Mouse (Mus musculus): ENCODE results near the gene Mapk8ip1. TPM values are rescaled to one million over a fixed set of nuclear protein-coding genes. Genes with fewer than 3 reads are reported as not detected.
"Not testable (repeated sequence)": the region's sequence is repeated elsewhere in the genome, so short reads cannot be mapped to it uniquely, and the experiment has no call there.

Gene Mapk8ip1
- polyA plus RNA-seq, 1 experiment from 2014 or later = 30.4 TPM

GRCm38 (mm10) chr2:92408309-92409045 lies 7.4 kb upstream of the Mapk8ip1 start:
- H3K27ac ChIP-seq (ENCODE audit: low read length) = no peak overlapping the region
- H3K36me3 ChIP-seq (ENCODE audit: insufficient read depth, low read length) = peaks cover 59% of the 10 kb centered on the region
- H3K9me3 ChIP-seq (ENCODE audit: low read length) = no peaks in the 10 kb centered on the region
- no peak overlapping the region for H3K4me3 ChIP-seq (ENCODE audit: low read length)
- 0 out of 2 replicates have a peak, but pooled peaks have one; percentile 39 for ATAC-seq (ENCODE audit: low FRiP score, low TSS enrichment)
- WGBS = 84% methylated on average over 18 of the region's 18 CpGs
- H3K27me3 ChIP-seq (ENCODE audit: insufficient read depth, low read length) = no peaks in the 10 kb centered on the region
- H3K9ac ChIP-seq (replicated peaks; ENCODE audit: low read length) = no peak overlapping the region
- no peak overlapping the region for H3K4me2 ChIP-seq (replicated peaks; ENCODE audit: low read depth, low read length)
- no peaks in the 10 kb centered on the region for H3K4me1 ChIP-seq (ENCODE audit: insufficient read depth, low read length)

GRCm38 (mm10) chr2:92405687-92406086 lies 4.6 kb upstream of the Mapk8ip1 start:
- H3K4me3 ChIP-seq (ENCODE audit: low read length) = no peak overlapping the region
- WGBS = 90% methylated on average over 7 of the region's 7 CpGs
- H3K4me2 ChIP-seq (replicated peaks; ENCODE audit: low read depth, low read length) = no peak overlapping the region
- no peaks in the 10 kb centered on the region for H3K9me3 ChIP-seq (ENCODE audit: low read length)
- H3K4me1 ChIP-seq (ENCODE audit: insufficient read depth, low read length) = peaks cover 4% of the 10 kb centered on the region
- no peaks in the 10 kb centered on the region for H3K27me3 ChIP-seq (ENCODE audit: insufficient read depth, low read length)
- H3K36me3 ChIP-seq (ENCODE audit: insufficient read depth, low read length) = peaks cover 32% of the 10 kb centered on the region
- no peak overlapping the region for H3K27ac ChIP-seq (ENCODE audit: low read length)
- H3K9ac ChIP-seq (replicated peaks; ENCODE audit: low read length) = no peak overlapping the region
- no peak for ATAC-seq (ENCODE audit: low FRiP score, low TSS enrichment)

GRCm38 (mm10) chr2:92404737-92405136 lies 3.7 kb upstream of the Mapk8ip1 start:
- Histone ChIP-seq H3K4me1 (ENCODE audit: insufficient read depth, low read length) (peaks cover 8% of the 10 kb centered on the region), H3K27ac (ENCODE audit: low read length) (no peak overlapping the region), H3K4me3 (ENCODE audit: low read length) (no peak overlapping the region), H3K9me3 (ENCODE audit: low read length) (no peaks in the 10 kb centered on the region), H3K9ac (replicated peaks; ENCODE audit: low read length) (no peak overlapping the region), H3K27me3 (ENCODE audit: insufficient read depth, low read length) (no peaks in the 10 kb centered on the region), H3K4me2 (replicated peaks; ENCODE audit: low read depth, low read length) (no peak overlapping the region), H3K36me3 (ENCODE audit: insufficient read depth, low read length) (peaks cover 23% of the 10 kb centered on the region)
- ATAC-seq (ENCODE audit: low FRiP score, low TSS enrichment) = no peak
- WGBS = 75% methylated on average over 6 of the region's 6 CpGs

- H3K4me1 ChIP-seq (ENCODE audit: insufficient read depth, low read length) = peaks cover 8% of the 10 kb centered on the region
- no peak for ATAC-seq (ENCODE audit: low FRiP score, low TSS enrichment)
- H3K36me3 ChIP-seq (ENCODE audit: insufficient read depth, low read length) = peaks cover 14% of the 10 kb centered on the region
- no peaks in the 10 kb centered on the region for H3K9me3 ChIP-seq (ENCODE audit: low read length)
- no peak overlapping the region for H3K4me3 ChIP-seq (ENCODE audit: low read length)
- H3K4me2 ChIP-seq (replicated peaks; ENCODE audit: low read depth, low read length) = no peak overlapping the region
- H3K9ac ChIP-seq (replicated peaks; ENCODE audit: low read length) = no peak overlapping the region
- WGBS = 97% methylated on average over 5 of the region's 5 CpGs
- no peaks in the 10 kb centered on the region for H3K27me3 ChIP-seq (ENCODE audit: insufficient read depth, low read length)
- H3K27ac ChIP-seq (ENCODE audit: low read length) = no peak overlapping the region
These were observed 2.8 kb upstream of the Mapk8ip1 start for GRCm38 (mm10) chr2:92403776-92404319.

GRCm38 (mm10) chr2:92402591-92403326 lies 1.7 kb upstream of the Mapk8ip1 start:
- no peak overlapping the region for H3K9ac ChIP-seq (replicated peaks; ENCODE audit: low read length)
- no peaks in the 10 kb centered on the region for H3K27me3 ChIP-seq (ENCODE audit: insufficient read depth, low read length)
- no peak for ATAC-seq (ENCODE audit: low FRiP score, low TSS enrichment)
- H3K4me2 ChIP-seq (replicated peaks; ENCODE audit: low read depth, low read length) = no peak overlapping the region
- H3K36me3 ChIP-seq (ENCODE audit: insufficient read depth, low read length) = peaks cover 12% of the 10 kb centered on the region; the same call in 1 of the 2 replicates
- no peaks in the 10 kb centered on the region for H3K9me3 ChIP-seq (ENCODE audit: low read length)
- 79% methylated on average over 4 of the region's 4 CpGs for WGBS
- H3K4me1 ChIP-seq (ENCODE audit: insufficient read depth, low read length) = peaks cover 8% of the 10 kb centered on the region
- no peak overlapping the region for H3K4me3 ChIP-seq (ENCODE audit: low read length)
- H3K27ac ChIP-seq (ENCODE audit: low read length) = no peak overlapping the region

GRCm38 (mm10) chr2:92400682-92401081 lies 381 bp downstream of the Mapk8ip1 start:
- H3K4me2 ChIP-seq (replicated peaks; ENCODE audit: low read depth, low read length) = peak overlapping the region; percentile 91
- H3K4me1 ChIP-seq (ENCODE audit: insufficient read depth, low read length) = peaks cover 8% of the 10 kb centered on the region

GRCm38 (mm10) chr2:92399877-92400276 lies 1.2 kb downstream of the Mapk8ip1 start:
- not testable (repeated sequence) for H3K9me3 ChIP-seq (ENCODE audit: low read length); ATAC-seq (ENCODE audit: low FRiP score, low TSS enrichment); H3K27me3 ChIP-seq (ENCODE audit: insufficient read depth, low read length); H3K4me1 ChIP-seq (ENCODE audit: insufficient read depth, low read length); H3K9ac ChIP-seq (replicated peaks; ENCODE audit: low read length); H3K4me2 ChIP-seq (replicated peaks; ENCODE audit: low read depth, low read length); H3K4me3 ChIP-seq (ENCODE audit: low read length); H3K36me3 ChIP-seq (ENCODE audit: insufficient read depth, low read length); H3K27ac ChIP-seq (ENCODE audit: low read length)
- WGBS = 70% methylated on average over 4 of the region's 4 CpGs

More at GRCm38 (mm10) chr2:92400682-92401081, 381 bp downstream of the Mapk8ip1 start:
- peak overlapping the region; percentile 58 for H3K4me3 ChIP-seq (ENCODE audit: low read length)
- H3K27me3 ChIP-seq (ENCODE audit: insufficient read depth, low read length) = no peaks in the 10 kb centered on the region
- H3K9me3 ChIP-seq (ENCODE audit: low read length) = no peaks in the 10 kb centered on the region
- peak overlapping the region; percentile 77 for H3K9ac ChIP-seq (replicated peaks; ENCODE audit: low read length)
- 3% methylated on average over 22 of the region's 22 CpGs for WGBS
- no peak; the same call in 1 of the 2 replicates for ATAC-seq (ENCODE audit: low FRiP score, low TSS enrichment)
- H3K36me3 ChIP-seq (ENCODE audit: insufficient read depth, low read length) = peaks cover 12% of the 10 kb centered on the region; the same call in 1 of the 2 replicates
- no peak overlapping the region for H3K27ac ChIP-seq (ENCODE audit: low read length)

GRCm38 (mm10) chr2:92397436-92397835 lies 3.6 kb downstream of the Mapk8ip1 start:
- Histone ChIP-seq H3K9me3 (ENCODE audit: low read length) (no peaks in the 10 kb centered on the region), H3K4me2 (replicated peaks; ENCODE audit: low read depth, low read length) (no peak overlapping the region), H3K4me1 (ENCODE audit: insufficient read depth, low read length) (peaks cover 16% of the 10 kb centered on the region), H3K27ac (ENCODE audit: low read length) (no peak overlapping the region), H3K9ac (replicated peaks; ENCODE audit: low read length) (no peak overlapping the region), H3K27me3 (ENCODE audit: insufficient read depth, low read length) (no peaks in the 10 kb centered on the region), H3K4me3 (ENCODE audit: low read length) (no peak overlapping the region), H3K36me3 (ENCODE audit: insufficient read depth, low read length) (no peaks in the 10 kb centered on the region)
- ATAC-seq (ENCODE audit: low FRiP score, low TSS enrichment) = no peak
- 64% methylated on average over 1 of the region's 1 CpGs for WGBS

- no peaks in the 10 kb centered on the region for H3K9me3 ChIP-seq (ENCODE audit: low read length)
- no peak for ATAC-seq (ENCODE audit: low FRiP score, low TSS enrichment)
- WGBS = 84% methylated on average over 3 of the region's 3 CpGs
- no peak overlapping the region for H3K9ac ChIP-seq (replicated peaks; ENCODE audit: low read length)
- no peak overlapping the region for H3K4me2 ChIP-seq (replicated peaks; ENCODE audit: low read depth, low read length)
- H3K27ac ChIP-seq (ENCODE audit: low read length) = no peak overlapping the region
- peaks cover 27% of the 10 kb centered on the region for H3K4me1 ChIP-seq (ENCODE audit: insufficient read depth, low read length)
- H3K4me3 ChIP-seq (ENCODE audit: low read length) = no peak overlapping the region
- H3K36me3 ChIP-seq (ENCODE audit: insufficient read depth, low read length) = no peaks in the 10 kb centered on the region
- no peaks in the 10 kb centered on the region for H3K27me3 ChIP-seq (ENCODE audit: insufficient read depth, low read length)
These were observed 5.5 kb downstream of the Mapk8ip1 start for GRCm38 (mm10) chr2:92395535-92395934.
